Mouse (Mus musculus) CD8-positive naive resting alpha-beta T cell, adult 2 months (primary cell): ENCODE measurements around the gene Otud1.

Source experiments
- DNase-seq, 2 experiments: peaks; one replicate each; pipeline ENCODE4 v3.0.0; 2022; ENCODE audit warnings: low read depth in 2 of 2, low spot score in 2 of 2

Otud1 gene

GRCm38 (mm10) chr2:19657158-19657874 is at the start of gene Otud1:
Otud1 (plus strand) TSS chr2:19657752.
- peak; percentile 94 to 95 for DNase-seq

GRCm38 (mm10) chr2:19607852-19608251 is 49.7 kb upstream of the Otud1 start:
- DNase-seq = no peak

GRCm38 (mm10) chr2:19608410-19609073 is 49.0 kb upstream of the Otud1 start:
- DNase-seq = no peak

GRCm38 (mm10) chr2:19622041-19622440 is 35.5 kb upstream of the Otud1 start:
- DNase-seq = peak in 1 of 2 experiments; percentile 23

GRCm38 (mm10) chr2:19627044-19627443 is 30.5 kb upstream of the Otud1 start:
- no peak for DNase-seq

GRCm38 (mm10) chr2:19627920-19628608 is 29.5 kb upstream of the Otud1 start:
- no peak for DNase-seq

- no peak for DNase-seq
Observed at GRCm38 (mm10) chr2:19630544-19630943, 27.0 kb upstream of the Otud1 start.

GRCm38 (mm10) chr2:19633406-19633920 is 24.1 kb upstream of the Otud1 start:
- no peak for DNase-seq

GRCm38 (mm10) chr2:19645182-19645581 is 12.4 kb upstream of the Otud1 start:
- no peak for DNase-seq

GRCm38 (mm10) chr2:19646144-19646543 is 11.4 kb upstream of the Otud1 start:
- DNase-seq = no peak

- no peak for DNase-seq
Observed at GRCm38 (mm10) chr2:19646910-19647309, 10.6 kb upstream of the Otud1 start.

GRCm38 (mm10) chr2:19656436-19656835 is 1.1 kb upstream of the Otud1 start:
- no peak for DNase-seq

- peak; percentile 46 to 50 for DNase-seq
Observed at GRCm38 (mm10) chr2:19657881-19658589, 483 bp downstream of the Otud1 start.

- DNase-seq = peak; percentile 30 to 40
Observed at GRCm38 (mm10) chr2:19658661-19659384, 1.3 kb downstream of the Otud1 start.

GRCm38 (mm10) chr2:19660875-19661274 is 3.3 kb downstream of the Otud1 start:
- DNase-seq = no peak

- no peak for DNase-seq
Observed at GRCm38 (mm10) chr2:19663146-19663848, 5.7 kb downstream of the Otud1 start.

GRCm38 (mm10) chr2:19664147-19664546 is 6.6 kb downstream of the Otud1 start:
- DNase-seq = no peak

- peak in 1 of 2 experiments; percentile 14 for DNase-seq
Observed at GRCm38 (mm10) chr2:19664555-19665475, 7.3 kb downstream of the Otud1 start.

GRCm38 (mm10) chr2:19665841-19666240 is 8.3 kb downstream of the Otud1 start:
- peak; percentile 49 to 68 for DNase-seq
